Mouse (Mus musculus) A20 (cell line): Measurements from ENCODE around the gene Prkag2.

ENCODE experiments used
- DNase-seq: peaks from one replicate; pipeline ENCODE4 v3.0.0-alpha.2; 2011; ENCODE audit warnings: low read depth, low spot score

Gene Prkag2

GRCm38 (mm10) chr5:25001391-25001794, 99.0 kb downstream of the Prkag2 start:
- DNase-seq: no peak

GRCm38 (mm10) chr5:24999351-24999750, 101.1 kb downstream of the Prkag2 start:
- no peak for DNase-seq

GRCm38 (mm10) chr5:24995576-24996100, 104.8 kb downstream of the Prkag2 start:
- DNase-seq: no peak

- DNase-seq: no peak
Measured at GRCm38 (mm10) chr5:24993190-24993589, 107.3 kb downstream of the Prkag2 start.

- no peak for DNase-seq
Measured at GRCm38 (mm10) chr5:24991575-24991974, 108.9 kb downstream of the Prkag2 start.

GRCm38 (mm10) chr5:24990460-24990859, 110.0 kb downstream of the Prkag2 start:
- no peak for DNase-seq

GRCm38 (mm10) chr5:24989683-24990082, 110.8 kb downstream of the Prkag2 start:
- no peak for DNase-seq

GRCm38 (mm10) chr5:24986956-24987355, 113.5 kb downstream of the Prkag2 start:
- no peak for DNase-seq

GRCm38 (mm10) chr5:24986204-24986940, 114.1 kb downstream of the Prkag2 start:
- DNase-seq: no peak

- DNase-seq: no peak
Measured at GRCm38 (mm10) chr5:24985434-24986176, 114.8 kb downstream of the Prkag2 start.

GRCm38 (mm10) chr5:24984157-24984556, 116.3 kb downstream of the Prkag2 start:
- no peak for DNase-seq

GRCm38 (mm10) chr5:24983539-24983938, 116.9 kb downstream of the Prkag2 start:
- DNase-seq: peak; percentile 70

GRCm38 (mm10) chr5:24982258-24982657, 118.2 kb downstream of the Prkag2 start:
- DNase-seq: no peak

- no peak for DNase-seq
Measured at GRCm38 (mm10) chr5:24981765-24982164, 118.7 kb downstream of the Prkag2 start.

GRCm38 (mm10) chr5:24979968-24980345, 120.5 kb downstream of the Prkag2 start:
- no peak for DNase-seq

- peak; percentile 49 for DNase-seq
Measured at GRCm38 (mm10) chr5:24979312-24979967, 121.0 kb downstream of the Prkag2 start.

GRCm38 (mm10) chr5:24976907-24977306, 123.5 kb downstream of the Prkag2 start:
- no peak for DNase-seq

GRCm38 (mm10) chr5:24976236-24976635, 124.2 kb downstream of the Prkag2 start:
- DNase-seq: no peak

- peak; percentile 61 for DNase-seq
Measured at GRCm38 (mm10) chr5:24975100-24975499, 125.3 kb downstream of the Prkag2 start.

- no peak for DNase-seq
Measured at GRCm38 (mm10) chr5:24973672-24974225, 126.7 kb downstream of the Prkag2 start.

- DNase-seq: peak; percentile 87
Measured at GRCm38 (mm10) chr5:24973228-24973627, 127.2 kb downstream of the Prkag2 start.
